Mouse (Mus musculus): ENCODE data around the gene Sprr3.

Sprr3 gene

GRCm38 (mm10) chr3:92458620-92459019 lies at the start of gene Sprr3:
Gene Sprr3, minus strand, starts transcription at chr3:92458720.
- in situ Hi-C loops (cut with MboI, MseI), result no loop called here

DNA sequence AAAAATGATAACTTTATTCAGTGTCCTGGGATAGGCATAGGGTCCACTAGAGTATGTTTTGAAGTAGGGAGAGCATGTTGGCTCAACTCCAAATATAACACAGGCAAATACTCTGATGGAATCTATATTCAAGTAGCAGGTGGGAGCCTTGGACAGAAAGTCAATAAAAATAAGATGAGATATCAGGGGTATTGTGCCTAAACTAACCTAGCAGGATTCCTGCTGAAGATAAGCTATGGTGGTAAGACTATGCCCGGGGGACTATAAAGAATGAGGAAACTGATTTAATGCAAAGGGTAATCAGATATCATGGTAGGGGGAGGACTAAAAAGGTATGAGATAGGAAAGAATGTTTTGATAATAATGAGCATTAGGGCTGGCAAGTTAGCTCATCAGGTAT lies 49.7 kb upstream of the Sprr3 start:
- in situ Hi-C loops (cut with MboI, MseI), result no loop called here

- in situ Hi-C loops (cut with MboI, MseI), result no loop called here
Observed at GRCm38 (mm10) chr3:92503528-92503927, 45.0 kb upstream of the Sprr3 start.

DNA sequence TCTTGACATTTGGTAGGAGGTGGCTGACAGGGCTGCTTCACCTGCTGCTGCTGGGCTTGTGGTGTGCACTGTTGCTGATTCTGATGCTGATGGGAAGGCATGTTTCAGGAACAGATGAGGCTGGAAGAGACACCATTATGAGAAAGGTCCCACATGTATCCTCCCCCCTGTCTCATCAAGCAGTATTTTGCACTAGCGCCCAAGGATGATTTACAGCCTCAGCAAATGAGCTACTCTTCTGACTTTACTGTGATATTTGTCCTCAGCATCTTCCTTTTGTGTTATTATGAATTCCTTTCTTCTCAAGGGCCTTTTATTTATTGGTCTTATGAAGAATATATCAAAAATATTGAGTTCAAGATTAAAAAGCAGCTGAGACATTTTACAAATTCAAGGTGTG lies 41.9 kb upstream of the Sprr3 start, which contains the start of gene Sprr4:
Sprr4 (minus strand) TSS at position 101 of the 400 bp plus-strand sequence.
- in situ Hi-C loops (cut with MboI, MseI), result no loop called here

DNA sequence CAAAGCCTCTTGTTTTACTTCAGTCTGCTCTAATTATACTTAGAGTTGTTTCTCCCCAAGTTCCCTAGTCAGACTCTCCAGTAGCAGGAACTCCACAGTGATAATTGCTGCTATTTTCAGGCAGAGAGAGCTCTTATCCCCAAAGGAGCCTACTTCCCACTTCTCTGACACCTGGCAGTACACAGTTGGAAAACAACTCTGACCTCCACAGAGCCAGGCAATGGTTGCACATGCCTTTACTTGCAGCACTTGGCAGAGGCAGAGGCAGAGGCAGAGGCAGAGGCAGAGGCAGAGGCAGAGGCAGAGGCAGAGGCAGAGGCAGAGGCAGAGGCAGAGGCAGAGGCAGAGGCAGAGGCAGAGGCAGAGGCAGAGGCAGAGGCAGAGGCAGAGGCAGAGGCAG lies 31.7 kb upstream of the Sprr3 start:
- in situ Hi-C loops (cut with MboI, MseI), result loop anchor here (25.0 kb wide), 1 partner anchor 1972 kb away; no protein-coding TSS in a partner anchor

DNA sequence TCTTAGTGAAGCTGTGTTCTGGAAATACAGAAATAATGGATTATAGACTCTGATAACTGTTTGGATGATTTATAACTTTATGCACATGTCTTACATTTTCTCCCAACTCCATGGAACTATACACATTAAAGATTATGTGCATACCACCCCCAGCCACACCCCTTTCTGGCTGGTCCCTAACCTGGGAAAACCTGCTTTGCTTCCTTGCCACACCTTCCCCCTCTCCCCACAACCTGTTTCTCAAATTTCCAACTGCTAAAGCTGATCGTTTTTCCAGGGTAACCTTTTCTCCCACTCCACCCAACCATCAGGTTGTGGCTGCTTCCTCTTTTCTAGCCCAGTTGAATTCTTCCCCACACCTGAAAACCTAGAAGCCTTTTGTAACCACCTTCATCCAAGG lies 27.8 kb upstream of the Sprr3 start:
- in situ Hi-C loops (cut with MboI, MseI), result loop anchor here (25.0 kb wide), 1 partner anchor 1976 kb away; no protein-coding TSS in a partner anchor

DNA sequence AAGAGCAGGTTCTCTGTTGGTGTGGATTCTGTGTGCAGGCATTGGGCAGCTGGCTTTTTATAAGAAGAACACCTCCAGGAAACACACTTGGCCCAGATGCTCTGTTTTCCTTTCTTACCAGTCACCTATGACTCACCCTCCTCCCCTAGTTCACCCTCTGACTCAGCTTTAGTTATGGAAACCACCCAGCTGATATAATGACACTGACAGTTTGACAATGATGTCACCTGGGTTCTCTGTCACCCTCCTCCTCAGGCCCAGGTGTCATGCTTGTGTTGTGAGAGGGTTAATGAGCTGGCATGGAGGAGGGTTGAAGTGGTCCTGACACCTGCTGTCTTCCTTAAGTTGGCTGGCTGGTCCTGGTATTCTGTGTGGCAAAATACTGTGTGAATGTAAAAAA lies 27.3 kb upstream of the Sprr3 start, which contains the start of gene Sprr1a:
Sprr1a (minus strand) TSS at position 33 of the 400 bp plus-strand sequence.
- in situ Hi-C loops (cut with MboI, MseI), result loop anchor here (25.0 kb wide), 1 partner anchor 1976 kb away; no protein-coding TSS in a partner anchor

- in situ Hi-C loops (cut with MboI, MseI), result loop anchor here (25.0 kb wide), 1 partner anchor 1981 kb away; no protein-coding TSS in a partner anchor
Observed at GRCm38 (mm10) chr3:92481249-92481648, 22.7 kb upstream of the Sprr3 start.

- in situ Hi-C loops (cut with MboI, MseI), result no loop called here
Observed at GRCm38 (mm10) chr3:92470111-92470510, 11.6 kb upstream of the Sprr3 start.

DNA sequence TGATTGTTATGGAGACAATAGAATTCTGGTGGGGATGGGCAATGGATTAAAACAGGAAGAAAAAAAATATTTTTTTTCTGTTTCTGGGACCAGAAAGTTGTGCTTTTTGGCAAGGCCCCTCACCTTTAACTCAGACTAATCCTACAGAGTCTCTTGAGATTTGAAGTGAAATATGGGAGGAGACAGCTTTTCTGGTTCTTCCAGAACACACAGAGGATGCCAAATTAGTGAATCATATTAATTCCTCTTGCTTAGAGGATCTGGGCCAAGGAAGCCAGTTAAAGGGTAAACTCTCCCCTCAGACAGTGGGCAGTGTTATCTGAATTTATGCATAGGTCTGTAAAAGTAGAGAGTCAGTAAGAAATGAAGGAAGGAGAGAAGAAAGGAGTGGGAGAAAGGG lies 8.9 kb upstream of the Sprr3 start:
- in situ Hi-C loops (cut with MboI, MseI), result no loop called here

GRCm38 (mm10) chr3:92466576-92466975 lies 8.1 kb upstream of the Sprr3 start:
- in situ Hi-C loops (cut with MboI, MseI), result no loop called here

DNA sequence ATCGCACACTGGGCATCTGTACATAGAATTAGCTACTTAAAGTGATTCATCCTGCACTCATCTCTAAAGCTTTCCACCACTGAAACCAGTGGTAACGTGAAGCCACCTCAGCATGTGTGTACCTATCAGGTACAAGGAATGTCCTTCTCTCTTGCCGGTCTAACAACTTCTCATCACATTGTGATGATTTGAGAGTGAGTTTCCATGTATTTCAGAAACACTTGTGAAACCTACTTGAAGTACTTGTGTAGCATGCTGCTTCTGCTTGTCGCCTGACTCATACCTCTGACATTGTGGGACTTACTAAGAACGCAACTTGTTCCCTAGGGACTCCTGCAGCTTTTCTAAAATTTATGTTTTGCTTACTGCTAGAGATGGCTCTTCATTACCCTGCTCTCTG lies 3.4 kb downstream of the Sprr3 start:
- in situ Hi-C loops (cut with MboI, MseI), result no loop called here

DNA sequence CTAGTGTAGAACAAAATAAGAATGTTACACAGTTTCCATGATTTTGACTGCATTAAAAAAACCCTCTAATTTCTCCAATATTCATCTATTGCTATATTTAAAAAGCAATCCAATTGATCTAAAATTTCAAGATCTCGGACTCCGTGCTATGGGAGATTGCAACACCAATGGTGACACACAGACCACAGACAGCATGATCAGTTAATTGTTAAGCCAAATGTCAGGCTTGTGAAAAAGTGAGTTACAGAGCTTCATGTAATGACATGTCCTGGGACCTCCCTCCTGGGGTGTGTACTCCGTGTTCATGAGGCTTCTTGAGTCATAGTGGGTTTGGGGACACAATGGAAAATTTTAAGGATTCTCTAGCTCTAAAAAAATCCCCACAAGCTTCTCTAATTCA lies 18.3 kb downstream of the Sprr3 start:
- in situ Hi-C loops (cut with MboI, MseI), result no loop called here

- in situ Hi-C loops (cut with MboI, MseI), result no loop called here
Observed at GRCm38 (mm10) chr3:92438689-92439088, 19.8 kb downstream of the Sprr3 start, which contains the start of gene Sprr1b. Gene Sprr1b, minus strand, starts transcription at chr3:92438789.

DNA sequence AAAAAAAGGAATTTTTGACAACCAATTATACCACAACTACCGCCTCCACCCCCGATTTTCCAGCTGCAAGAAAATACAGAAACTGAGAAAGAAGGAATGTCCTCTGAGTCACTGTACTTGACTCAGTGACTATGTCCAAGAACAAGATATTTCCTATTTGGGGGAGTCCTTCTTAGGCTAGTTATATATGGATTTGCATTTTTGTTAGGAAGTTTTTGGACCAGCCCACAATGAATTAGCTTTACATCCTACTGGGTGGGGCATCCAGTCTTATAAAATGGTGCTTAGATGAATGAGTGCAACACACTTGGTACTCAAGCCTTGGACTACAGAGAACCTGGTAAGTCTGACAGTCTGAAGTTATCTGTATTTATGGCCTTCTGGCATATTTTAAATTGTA lies 26.2 kb downstream of the Sprr3 start, which contains the start of gene Sprr2k:
Sprr2k (plus strand) TSS at position 301 of the 400 bp plus-strand sequence.
- in situ Hi-C loops (cut with MboI, MseI), result no loop called here

DNA sequence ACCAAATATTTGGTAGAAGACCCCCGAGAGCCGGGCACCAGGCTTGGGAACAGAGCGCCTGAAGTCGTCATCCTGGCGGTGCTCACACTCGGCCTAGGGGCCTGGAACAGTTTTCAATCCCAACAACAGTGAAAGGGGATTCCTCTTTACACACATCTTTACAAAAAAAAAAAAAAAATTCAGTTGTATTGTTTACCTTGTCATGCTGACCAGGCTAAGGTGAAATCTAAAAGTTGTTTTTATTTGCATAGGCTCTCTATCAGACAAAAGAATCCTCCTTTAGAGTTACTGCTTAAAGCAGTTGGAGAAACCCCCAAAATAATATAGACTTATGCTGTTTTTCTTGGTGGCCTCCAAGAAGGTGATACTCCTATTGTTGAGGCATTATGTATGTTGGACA lies 29.2 kb downstream of the Sprr3 start, which contains the start of gene Gm9774:
Gm9774 (minus strand) TSS at position 101 of the 400 bp plus-strand sequence.
- in situ Hi-C loops (cut with MboI, MseI), result no loop called here

DNA sequence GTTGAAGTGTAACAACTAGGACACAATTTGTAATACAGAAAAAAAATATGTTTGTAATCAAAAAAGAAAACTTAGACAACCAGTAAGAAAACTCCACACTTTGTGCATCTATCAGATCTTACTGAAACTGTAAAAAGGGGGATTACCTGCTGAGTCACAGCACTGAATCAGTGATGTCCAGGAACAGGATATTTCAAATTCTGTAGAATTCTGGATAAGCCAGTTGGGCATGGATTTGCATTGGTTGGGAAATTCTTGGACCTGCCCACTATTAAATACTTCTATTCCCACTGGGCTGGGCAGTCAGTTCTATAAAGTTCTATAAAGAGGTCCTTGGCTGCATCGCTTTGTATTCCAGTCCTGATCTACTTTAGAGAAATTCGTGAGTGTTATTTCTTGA lies 40.7 kb downstream of the Sprr3 start, which contains the start of gene Sprr2j-ps:
Sprr2j-ps (plus strand) TSS at position 301 of the 400 bp plus-strand sequence.
- in situ Hi-C loops (cut with MboI, MseI), result no loop called here

DNA sequence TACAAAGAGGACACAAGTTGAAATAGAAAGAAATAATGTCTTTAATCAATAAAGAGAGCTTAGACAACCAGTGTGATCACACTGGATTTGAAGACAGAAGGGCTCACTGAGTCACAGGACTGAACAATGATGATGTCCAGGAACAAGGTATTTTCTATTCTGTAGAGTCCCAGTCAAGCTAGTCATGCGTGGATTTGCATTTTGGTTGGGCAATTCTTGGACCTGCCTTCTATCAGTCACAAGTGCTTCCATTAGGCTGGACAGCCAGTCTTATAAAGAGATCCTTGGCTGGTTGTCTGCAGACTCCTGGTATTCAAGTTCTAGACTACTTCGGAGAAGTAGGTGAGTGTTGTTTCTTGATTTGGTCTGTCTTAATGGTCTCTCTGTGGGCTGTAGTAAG lies 50.8 kb downstream of the Sprr3 start, which contains the start of gene Sprr2i:
Sprr2i (plus strand) TSS at position 301 of the 400 bp plus-strand sequence.
- in situ Hi-C loops (cut with MboI, MseI), result no loop called here
